Mouse (Mus musculus) spleen, adult 2 months (tissue): ENCODE measurements at regions not wholly inside any gene's neighbourhood (a gene's known extent, or its start where the extent isn't known, plus 50 kb on each side); places are given as distances from the start of the nearest gene placed in this dataset.

Experiments
- DNase-seq, 2 experiments: peaks; one replicate each; pipeline versions ENCODE4 v3.0.0 to v3.0.0-alpha.2; 2012 to 2021; ENCODE audit warnings: low spot score in 2 of 2, low read depth in 1 of 2
- H3K27ac ChIP-seq: fragments of 200-500 bp; 2 replicates; pipeline ENCODE4 v1.5.1; 2012; ENCODE audit warnings: low read length, inconsistent platforms; ENCODE audit not compliant: insufficient read depth
- H3K27me3 ChIP-seq: fragments of 200-500 bp; 2 replicates; pipeline ENCODE4 v1.6.1; 2012; ENCODE audit warnings: mild to moderate bottlenecking, moderate library complexity, low read length, inconsistent platforms; ENCODE audit not compliant: control insufficient read depth, insufficient read depth
- H3K36me3 ChIP-seq: fragments of 200-500 bp; 2 replicates; pipeline ENCODE4 v1.6.1; 2012; ENCODE audit warnings: mild to moderate bottlenecking, low read length, inconsistent platforms; ENCODE audit not compliant: control insufficient read depth, insufficient read depth
- H3K4me1 ChIP-seq: fragments of 200-500 bp; 2 replicates; pipeline ENCODE4 v1.6.1; 2011; ENCODE audit warnings: inconsistent platforms; ENCODE audit not compliant: control insufficient read depth, insufficient read depth, insufficient read length
- H3K4me3 ChIP-seq: fragments of 200-500 bp; 2 replicates; pipeline ENCODE4 v1.5.1; 2011; ENCODE audit warnings: mild to moderate bottlenecking, inconsistent platforms; ENCODE audit not compliant: insufficient read depth, insufficient read length; ENCODE audit errors: extremely low read depth
- CTCF ChIP-seq: fragments of 200-500 bp; IDR thresholded peaks from 2 replicates; pipeline ENCODE4 v1.5.1; 2011; ENCODE audit warnings: mild to moderate bottlenecking, inconsistent platforms; ENCODE audit not compliant: insufficient read depth, insufficient read length, insufficient replicate concordance; ENCODE audit errors: extremely low read depth
- POLR2A ChIP-seq: fragments of 200-500 bp; IDR thresholded peaks from 2 replicates; pipeline ENCODE4 v1.6.1; 2011; ENCODE audit warnings: low read depth, low read length, inconsistent platforms
- WGBS: fragments of 180-500 bp; shearing (Covaris S2); methylation state at CpG from one replicate; pipeline ENCODE4 v1.1.7; 2018; 5-methylcytosine and 5-hydroxymethylcytosine counted together

- no peak for DNase-seq
- H3K4me1 ChIP-seq: no peaks in the 10 kb centered on the region
- TF ChIP-seq CTCF: no peak
- TF ChIP-seq POLR2A: no peak
- no peaks in the 10 kb centered on the region for H3K27me3 ChIP-seq
- no peak overlapping the region for H3K27ac ChIP-seq
- H3K4me3 ChIP-seq: no peak overlapping the region
- no peaks in the 10 kb centered on the region for H3K36me3 ChIP-seq
- WGBS: 86% methylated on average over 7 of the region's 7 CpGs
These were observed 796.3 kb downstream of the Hace1 start for GRCm38 (mm10) chr10:46373715-46374475.

GRCm38 (mm10) chr10:46374646-46375045 is 797.0 kb downstream of the Hace1 start:
- no peaks in the 10 kb centered on the region for H3K36me3 ChIP-seq
- H3K27me3 ChIP-seq: no peaks in the 10 kb centered on the region
- H3K4me1 ChIP-seq: no peaks in the 10 kb centered on the region
- no peak overlapping the region for H3K27ac ChIP-seq
- no peak for TF ChIP-seq POLR2A
- TF ChIP-seq CTCF: no peak
- no peak overlapping the region for H3K4me3 ChIP-seq
- no peak for DNase-seq
- WGBS: 89% methylated on average over 3 of the region's 3 CpGs

DNA sequence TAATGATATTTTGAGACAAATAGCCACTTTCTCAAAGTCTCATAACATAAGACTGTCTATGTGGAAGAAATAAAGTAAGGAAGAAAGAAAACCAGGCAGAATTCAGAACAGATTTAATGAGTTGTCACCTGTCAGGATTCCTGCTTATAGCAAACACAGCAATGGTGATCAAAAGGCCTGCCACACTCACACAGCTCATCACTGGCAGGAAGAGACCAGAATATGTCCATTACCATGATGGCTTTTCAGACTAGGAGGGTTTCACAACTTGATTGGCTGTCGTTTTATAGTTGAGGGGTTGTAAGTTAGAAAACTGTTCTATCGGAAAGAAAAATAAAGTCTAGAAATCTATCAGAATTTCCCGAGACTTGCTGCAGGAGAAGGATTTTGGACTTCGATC is 819.5 kb downstream of the Hace1 start:
- Histone ChIP-seq H3K4me1 (no peaks in the 10 kb centered on the region), H3K4me3 (no peak overlapping the region), H3K36me3 (no peaks in the 10 kb centered on the region), H3K27ac (no peak overlapping the region), H3K27me3 (no peaks in the 10 kb centered on the region)
- 83% methylated on average over 4 of the region's 4 CpGs for whole genome bisulfite sequencing
- no peak for DNase-seq
- TF ChIP-seq POLR2A (no peak), CTCF (no peak)

GRCm38 (mm10) chr10:46403883-46404282 is 826.3 kb downstream of the Hace1 start:
- no peaks in the 10 kb centered on the region for H3K36me3 ChIP-seq
- no peak overlapping the region for H3K27ac ChIP-seq
- H3K4me3 ChIP-seq: no peak overlapping the region
- no peak for DNase-seq
- TF ChIP-seq POLR2A: no peak
- TF ChIP-seq CTCF: no peak
- no peaks in the 10 kb centered on the region for H3K27me3 ChIP-seq
- no peaks in the 10 kb centered on the region for H3K4me1 ChIP-seq
- 73% methylated on average over 2 of the region's 2 CpGs for WGBS
